Comparison of ENCODE assay signal across 8 mouse cellular contexts in genomic region chr17:56472121-56472520, GRCm38 (mm10). TPM values are rescaled to one million over a fixed set of nuclear protein-coding genes. Genes with fewer than 3 reads are reported as not detected.
DNase-seq lines count a peak whose midpoint lies in the region; ATAC-seq and TF ChIP-seq lines count a peak whose summit lies in the region.
"Had no signal": no experiment of that assay in that cellular context is flagged by ENCODE, and none has a peak within 500 bp of the region (broad histone marks: within the 10 kb centered on the region; RNA-seq: fewer than 3 reads in every experiment).

No protein-coding gene starts in this region.

- H3K4me3 ChIP-seq in lung, embryonic 16.5 days (ENCODE audit: low read length) = peak overlapping the region; percentile 77
- H3K4me3 ChIP-seq in forebrain, embryonic 13.5 days = peak overlapping the region; percentile 87
- H3K4me3 ChIP-seq in limb, embryonic 14.5 days (replicated peaks; ENCODE audit: low read length) = 0 out of 2 replicates have a peak overlapping the region, but pooled peaks have one; percentile 5
- H3K4me3 ChIP-seq in stomach, embryonic 16.5 days (replicated peaks; ENCODE audit: low read length) = no peak overlapping the region
- no peak overlapping the region for H3K4me3 ChIP-seq in lung, adult 2 months (replicated peaks; ENCODE audit: extremely low read depth, low read depth, low read length)

- no peak overlapping the region for H3K27ac ChIP-seq in lung, embryonic 16.5 days (ENCODE audit: low read length)
- H3K27ac ChIP-seq in forebrain, embryonic 13.5 days = peak overlapping the region; percentile 97
- no peak overlapping the region for H3K27ac ChIP-seq in limb, embryonic 14.5 days (replicated peaks; ENCODE audit: low read depth, low read length)
- H3K27ac ChIP-seq in stomach, embryonic 16.5 days (ENCODE audit: low read length) = no peak overlapping the region

- no peak for ATAC-seq in lung, embryonic 16.5 days (ENCODE audit: low read depth)
- no peak for ATAC-seq in forebrain, embryonic 13.5 days
- ATAC-seq in limb, embryonic 14.5 days (ENCODE audit: low FRiP score, low read depth) = no peak
- no peak for ATAC-seq in stomach, embryonic 16.5 days (ENCODE audit: insufficient read depth, low FRiP score)
- no peak for ATAC-seq in megakaryocyte progenitor cell, adult 5-6 weeks (replicated peaks; ENCODE audit: poor library complexity)

- 15% methylated on average over 16 of the region's 16 CpGs for WGBS in lung, embryonic 16.5 days
- WGBS in forebrain, embryonic 13.5 days = 8% methylated on average over 16 of the region's 16 CpGs
- 11% methylated on average over 16 of the region's 16 CpGs for WGBS in limb, embryonic 14.5 days
- WGBS in stomach, embryonic 16.5 days = 17% methylated on average over 16 of the region's 16 CpGs
- 35% methylated on average over 16 of the region's 16 CpGs for WGBS in lung, adult 2 months

- peaks cover 72% of the 10 kb centered on the region for H3K4me1 ChIP-seq in lung, embryonic 16.5 days (replicated peaks; ENCODE audit: control insufficient read depth, insufficient read depth, low read length)
- peaks cover 71% of the 10 kb centered on the region for H3K4me1 ChIP-seq in forebrain, embryonic 13.5 days
- H3K4me1 ChIP-seq in limb, embryonic 14.5 days (ENCODE audit: control insufficient read depth, insufficient read depth, low read length) = peaks cover 64% of the 10 kb centered on the region
- H3K4me1 ChIP-seq in stomach, embryonic 16.5 days (ENCODE audit: control insufficient read depth, insufficient read depth, low read length) = peaks cover 72% of the 10 kb centered on the region
- H3K4me1 ChIP-seq in lung, adult 2 months (ENCODE audit: control insufficient read depth, insufficient read depth, low read length) = peaks cover 28% of the 10 kb centered on the region

- no peak for TF ChIP-seq POLR2A in limb, embryonic 14.5 days (IDR thresholded peaks at IDR 0.05; ENCODE audit: borderline replicate concordance, extremely low read depth, insufficient read depth, insufficient read length)
- no peak for TF ChIP-seq POLR2A in lung, adult 2 months (IDR thresholded peaks at IDR 0.05; ENCODE audit: borderline replicate concordance, extremely low read depth, low read depth, low read length)

- peak overlapping the region; percentile 99 for H3K4me2 ChIP-seq in lung, embryonic 16.5 days (ENCODE audit: low read depth, low read length)
- H3K4me2 ChIP-seq in forebrain, embryonic 13.5 days = peak overlapping the region; percentile 99
- peak overlapping the region; percentile 98; the same call in 1 of the 2 replicates for H3K4me2 ChIP-seq in limb, embryonic 14.5 days (replicated peaks; ENCODE audit: low read depth, low read length, severe bottlenecking)
- H3K4me2 ChIP-seq in stomach, embryonic 16.5 days (ENCODE audit: low read depth, low read length) = peak overlapping the region; percentile 96

- no peak for TF ChIP-seq CTCF in lung, adult 2 months (IDR thresholded peaks at IDR 0.05; ENCODE audit: insufficient read depth, low read length)

- no peaks in the 10 kb centered on the region for H3K36me3 ChIP-seq in lung, embryonic 16.5 days (ENCODE audit: control insufficient read depth, insufficient read depth, low read length)
- peaks cover 17% of the 10 kb centered on the region for H3K36me3 ChIP-seq in forebrain, embryonic 13.5 days (ENCODE audit: poor library complexity, severe bottlenecking)
- no peaks in the 10 kb centered on the region; the same call in 1 of the 2 replicates for H3K36me3 ChIP-seq in limb, embryonic 14.5 days (ENCODE audit: control insufficient read depth, insufficient read depth, low read length)
- no peaks in the 10 kb centered on the region for H3K36me3 ChIP-seq in stomach, embryonic 16.5 days (ENCODE audit: control insufficient read depth, insufficient read depth, low read length)

- H3K9me3 ChIP-seq in lung, embryonic 16.5 days (ENCODE audit: control insufficient read depth, low read length) = peaks cover 3% of the 10 kb centered on the region; the same call in 1 of the 2 replicates
- no peaks in the 10 kb centered on the region for H3K9me3 ChIP-seq in forebrain, embryonic 13.5 days (replicated peaks)
- H3K9me3 ChIP-seq in limb, embryonic 14.5 days (ENCODE audit: control insufficient read depth, low read length) = 0 out of 2 replicates have a peak, but pooled peaks cover 5% of the 10 kb centered on the region
- H3K9me3 ChIP-seq in stomach, embryonic 16.5 days (replicated peaks; ENCODE audit: control insufficient read depth, low read length) = peaks cover 7% of the 10 kb centered on the region; the same call in 1 of the 2 replicates

- no peak for DNase-seq in lung, adult 18-20 months
- DNase-seq in limb, embryonic 14.5 days (ENCODE audit: low spot score) = no peak
- no peak for DNase-seq in lung, adult 2 months

- peaks cover 32% of the 10 kb centered on the region for H3K27me3 ChIP-seq in lung, embryonic 16.5 days (ENCODE audit: control insufficient read depth, insufficient read depth, low read depth, low read length)
- H3K27me3 ChIP-seq in forebrain, embryonic 13.5 days = no peaks in the 10 kb centered on the region
- peaks cover 41% of the 10 kb centered on the region for H3K27me3 ChIP-seq in limb, embryonic 14.5 days (ENCODE audit: control insufficient read depth, insufficient read depth, low read length)
- H3K27me3 ChIP-seq in stomach, embryonic 16.5 days (ENCODE audit: control insufficient read depth, insufficient read depth, low read length) = peaks cover 25% of the 10 kb centered on the region

- H3K9ac ChIP-seq in lung, embryonic 16.5 days (ENCODE audit: low read length) = no peak overlapping the region; the same call in 1 of the 2 replicates
- H3K9ac ChIP-seq in forebrain, embryonic 13.5 days = peak overlapping the region; percentile 98
- no peak overlapping the region for H3K9ac ChIP-seq in limb, embryonic 14.5 days (ENCODE audit: low read depth, low read length, severe bottlenecking)
- peak overlapping the region; percentile 82 for H3K9ac ChIP-seq in stomach, embryonic 16.5 days (ENCODE audit: low read length)

RNA-seq across cellular contexts. Expression of gene Ptprs, which starts 4.2 kb away (rescaled TPM):
- polyA plus RNA-seq in lung, embryonic 16.5 days (2015; fragmentation: Nextera tagmentation; extraction: Ambion mirVana) = 59.1 and 59.9 TPM in 2 replicates
- polyA plus RNA-seq in forebrain, embryonic 13.5 days (2015; fragmentation: Nextera tagmentation; extraction: Ambion mirVana) = 276 and 292 TPM in 2 replicates
- 483 and 667 TPM in 2 replicates for polyA plus RNA-seq in limb, embryonic 14.5 days (2012; rRNA removed)
- 116 and 131 TPM in 2 replicates for polyA plus RNA-seq in limb, embryonic 14.5 days (2014; fragmentation: Nextera tagmentation; extraction: Ambion mirVana)
- polyA plus RNA-seq in stomach, embryonic 16.5 days (2015; fragmentation: Nextera tagmentation; extraction: Ambion mirVana) = 58.5 and 61.9 TPM in 2 replicates
- 35.9 and 39.7 TPM in 2 replicates for total RNA-seq in megakaryocyte progenitor cell, adult 5-6 weeks (2015)
- 35.3 and 38.5 TPM in 2 replicates for total RNA-seq in megakaryocyte progenitor cell, adult 5-6 weeks (2017)
- polyA plus RNA-seq in lung, adult 2 months (2012; rRNA removed) = 128 and 171 TPM in 2 replicates

RNA-seq across cellular contexts. Expression of gene Znrf4, which starts 40.1 kb away (rescaled TPM):
- not detected in 2 replicates for polyA plus RNA-seq in lung, embryonic 16.5 days (2015; fragmentation: Nextera tagmentation; extraction: Ambion mirVana)
- 0.14 TPM in 1 of 2 replicates, not detected in the other for polyA plus RNA-seq in forebrain, embryonic 13.5 days (2015; fragmentation: Nextera tagmentation; extraction: Ambion mirVana)
- polyA plus RNA-seq in limb, embryonic 14.5 days (2012; rRNA removed) = not detected in 2 replicates
- polyA plus RNA-seq in limb, embryonic 14.5 days (2014; fragmentation: Nextera tagmentation; extraction: Ambion mirVana) = 0.17 TPM in 1 of 2 replicates, not detected in the other
- polyA plus RNA-seq in stomach, embryonic 16.5 days (2015; fragmentation: Nextera tagmentation; extraction: Ambion mirVana) = not detected in 2 replicates
- not detected in 2 replicates for total RNA-seq in megakaryocyte progenitor cell, adult 5-6 weeks (2015)
- not detected in 2 replicates for total RNA-seq in megakaryocyte progenitor cell, adult 5-6 weeks (2017)
- 0.17 and 0.22 TPM in 2 replicates for polyA plus RNA-seq in lung, adult 2 months (2012; rRNA removed)
- polyA plus RNA-seq: large intestine, adult 2 months had no signal

Comparison
In these comparisons a context has a peak if more than half of its experiments do, and no peak if none do; other contexts are left out.
1. H3K4me3 ChIP-seq: peak in lung, embryonic 16.5 days (single experiment), forebrain, embryonic 13.5 days (single experiment) and limb, embryonic 14.5 days (single experiment); none in stomach, embryonic 16.5 days (single experiment) and lung, adult 2 months (single experiment).
2. H3K9ac ChIP-seq: peak in forebrain, embryonic 13.5 days (single experiment) and stomach, embryonic 16.5 days (single experiment); none in lung, embryonic 16.5 days (single experiment) and limb, embryonic 14.5 days (single experiment).
3. Peak in every context shown above with its lines, with median percentiles within 50 percentile points of each other: H3K4me2 ChIP-seq.